Mouse (Mus musculus) bone marrow, adult 2 months (tissue): Measurements from ENCODE around the gene Nap1l5.

Experiments used
- CTCF ChIP-seq: fragments of 200-500 bp; IDR thresholded peaks from 2 replicates; pipeline ENCODE4 v1.5.1; 2011; ENCODE audit warnings: low read length, control low read depth; ENCODE audit not compliant: control insufficient read depth, insufficient read depth
- POLR2A ChIP-seq: fragments of 200-500 bp; IDR thresholded peaks from 2 replicates; pipeline ENCODE4 v1.6.1; 2011; ENCODE audit warnings: low read depth, mild to moderate bottlenecking, control low read depth, low read length, borderline replicate concordance; ENCODE audit not compliant: control insufficient read depth

DNA sequence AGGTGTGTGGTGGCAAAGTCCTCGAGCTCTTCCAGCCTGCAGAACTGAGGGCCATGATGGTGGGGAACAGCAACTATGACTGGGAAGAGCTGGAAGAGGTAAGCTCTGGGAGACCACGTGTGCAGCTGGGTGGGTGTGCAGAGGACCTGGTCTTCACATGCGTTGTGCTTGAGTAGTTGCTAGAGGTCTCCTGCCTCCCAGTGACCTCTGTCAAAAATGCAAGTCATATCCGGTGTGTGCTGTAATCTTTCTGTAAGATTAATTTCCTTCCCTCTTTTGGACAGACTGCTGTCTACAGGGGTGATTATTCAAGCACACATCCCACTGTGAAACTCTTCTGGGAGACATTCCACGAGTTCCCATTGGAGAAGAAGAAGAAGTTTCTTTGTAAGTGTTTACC lies 9.6 kb upstream of the Nap1l5 start:
- TF ChIP-seq POLR2A (no peak), CTCF (no peak)
